Mouse (Mus musculus) heart, embryonic 16.5 days (tissue): Measurements from ENCODE around the gene Actl9. TPM values are rescaled to one million over a fixed set of nuclear protein-coding genes. Genes with fewer than 3 reads are reported as not detected.

Experiments used
- ATAC-seq: fragments of 200-750 bp; cut with Nextera tagmentation; replicated peaks from 2 replicates; pipeline ENCODE4 v1.8.0; 2017; ENCODE audit warnings: moderate number of reproducible peaks; ENCODE audit not compliant: insufficient read depth, low FRiP score; ENCODE audit errors: extremely low read depth
- H3K27ac ChIP-seq: fragments of 300-500 bp; sonication (generic); 2 replicates; pipeline ENCODE4 v1.5.1; 2014; ENCODE audit warnings: mild to moderate bottlenecking, low read length, control low read depth, moderate library complexity
- H3K27me3 ChIP-seq: fragments of 300-500 bp; sonication (generic); 2 replicates; pipeline ENCODE4 v1.6.1; 2014; ENCODE audit warnings: low read length, mixed read lengths; ENCODE audit not compliant: control insufficient read depth, insufficient read depth
- H3K36me3 ChIP-seq: fragments of 300-500 bp; sonication (generic); 2 replicates; pipeline ENCODE4 v1.6.1; 2014; ENCODE audit not compliant: control insufficient read depth, insufficient read depth
- H3K4me1 ChIP-seq: fragments of 300-500 bp; sonication (generic); 2 replicates; pipeline ENCODE4 v1.6.1; 2014; ENCODE audit warnings: low read length, mixed read lengths; ENCODE audit not compliant: control insufficient read depth, insufficient read depth
- H3K4me2 ChIP-seq: fragments of 300-500 bp; sonication (generic); 2 replicates; pipeline ENCODE4 v1.6.1; 2014; ENCODE audit warnings: low read depth, mild to moderate bottlenecking, control low read depth, low read length
- H3K4me3 ChIP-seq: fragments of 300-500 bp; sonication (generic); 2 replicates; pipeline ENCODE4 v1.5.1; 2014; ENCODE audit warnings: mild to moderate bottlenecking, control low read depth, low read length
- H3K9ac ChIP-seq: fragments of 300-500 bp; sonication (generic); 2 replicates; pipeline ENCODE4 v1.6.1; 2014; ENCODE audit warnings: low read length, control low read depth
- H3K9me3 ChIP-seq: fragments of 300-500 bp; sonication (generic); replicated peaks from 2 replicates; pipeline ENCODE4 v1.6.1; 2016; ENCODE audit warnings: low read length; ENCODE audit not compliant: control insufficient read depth
- WGBS: fragments of 180-500 bp; shearing (Covaris S2); extraction: QIAGEN DNeasy Blood & Tissue Kit; methylation state at CpG from one replicate; pipeline ENCODE4 v1.1.7; 2014; 5-methylcytosine and 5-hydroxymethylcytosine counted together
- polyA plus RNA-seq: library from polyadenylated mRNA; unstranded; fragments of >200 nt; fragmentation: Nextera tagmentation; extraction: Ambion mirVana; gene quantifications from 2 replicates; pipeline ENCODE4 v1.2.1, GENCODE M21; 2015

The Actl9 gene
- not detected in 2 replicates for polyA plus RNA-seq

GRCm38 (mm10) chr17:33432019-33432946, at the start of gene Actl9:
TSS of gene Actl9 (plus strand) at chr17:33432896.
- Histone ChIP-seq H3K27ac (no peak within 1 kb of the TSS), H3K4me3 (no peak within 1 kb of the TSS), H3K9ac (no peak within 1 kb of the TSS), H3K4me2 (no peak within 1 kb of the TSS), H3K9me3 (no peaks in the 10 kb centered on the region), H3K36me3 (no peaks in the 10 kb centered on the region), H3K27me3 (no peaks in the 10 kb centered on the region), H3K4me1 (no peaks in the 10 kb centered on the region)
- no peak for ATAC-seq
- WGBS = 41% methylated on average over 3 of the region's 3 CpGs

- Histone ChIP-seq H3K9ac (no peak overlapping the region), H3K4me3 (no peak overlapping the region), H3K27ac (no peak overlapping the region), H3K9me3 (no peaks in the 10 kb centered on the region), H3K36me3 (peaks cover 41% of the 10 kb centered on the region), H3K4me1 (no peaks in the 10 kb centered on the region), H3K4me2 (no peak overlapping the region), H3K27me3 (no peaks in the 10 kb centered on the region)
- ATAC-seq = no peak
These were observed 47.0 kb upstream of the Actl9 start for GRCm38 (mm10) chr17:33385705-33386104.

GRCm38 (mm10) chr17:33392271-33392670, 40.4 kb upstream of the Actl9 start:
- Histone ChIP-seq H3K4me3 (no peak overlapping the region), H3K4me2 (no peak overlapping the region), H3K9ac (no peak overlapping the region), H3K36me3 (no peaks in the 10 kb centered on the region), H3K27me3 (no peaks in the 10 kb centered on the region), H3K9me3 (no peaks in the 10 kb centered on the region), H3K27ac (no peak overlapping the region), H3K4me1 (peaks cover 5% of the 10 kb centered on the region)
- ATAC-seq = no peak
- 84% methylated on average over 5 of the region's 5 CpGs for WGBS

GRCm38 (mm10) chr17:33394182-33395034, 38.3 kb upstream of the Actl9 start, which contains the start of gene Zfp101:
TSS of gene Zfp101 (minus strand) at chr17:33394641.
- no peaks in the 10 kb centered on the region for H3K9me3 ChIP-seq
- H3K4me2 ChIP-seq = peak within 1 kb of the TSS; percentile 67
- H3K4me3 ChIP-seq = peak within 1 kb of the TSS; percentile 76
- peak within 1 kb of the TSS; percentile 73 for H3K9ac ChIP-seq
- H3K27me3 ChIP-seq = no peaks in the 10 kb centered on the region
- WGBS = under 1% methylated on average over 44 of the region's 44 CpGs
- ATAC-seq = peak; percentile 99
- peaks cover 5% of the 10 kb centered on the region for H3K4me1 ChIP-seq
- no peaks in the 10 kb centered on the region for H3K36me3 ChIP-seq
- peak within 1 kb of the TSS; percentile 75 for H3K27ac ChIP-seq

GRCm38 (mm10) chr17:33439148-33439547, 6.5 kb downstream of the Actl9 start:
- ATAC-seq = no peak
- no peaks in the 10 kb centered on the region for H3K27me3 ChIP-seq
- no peak overlapping the region for H3K9ac ChIP-seq
- no peaks in the 10 kb centered on the region for H3K36me3 ChIP-seq
- WGBS = 70% methylated on average over 1 of the region's 1 CpGs
- no peak overlapping the region for H3K4me2 ChIP-seq
- peaks cover 5% of the 10 kb centered on the region for H3K4me1 ChIP-seq
- no peak overlapping the region for H3K4me3 ChIP-seq
- no peaks in the 10 kb centered on the region for H3K9me3 ChIP-seq
- H3K27ac ChIP-seq = no peak overlapping the region

GRCm38 (mm10) chr17:33439922-33440321, 7.2 kb downstream of the Actl9 start:
- H3K4me3 ChIP-seq = no peak overlapping the region
- WGBS = 24% methylated on average over 5 of the region's 5 CpGs
- H3K27me3 ChIP-seq = no peaks in the 10 kb centered on the region
- no peak overlapping the region for H3K9ac ChIP-seq
- ATAC-seq = no peak
- H3K9me3 ChIP-seq = no peaks in the 10 kb centered on the region
- H3K4me2 ChIP-seq = no peak overlapping the region
- peaks cover 5% of the 10 kb centered on the region for H3K4me1 ChIP-seq
- H3K27ac ChIP-seq = no peak overlapping the region
- no peaks in the 10 kb centered on the region for H3K36me3 ChIP-seq

- Histone ChIP-seq H3K4me2 (no peak overlapping the region), H3K9ac (no peak overlapping the region), H3K27ac (no peak overlapping the region), H3K9me3 (no peaks in the 10 kb centered on the region), H3K4me3 (no peak overlapping the region), H3K36me3 (no peaks in the 10 kb centered on the region), H3K27me3 (no peaks in the 10 kb centered on the region), H3K4me1 (peaks cover 5% of the 10 kb centered on the region)
- no peak for ATAC-seq
These were observed 8.5 kb downstream of the Actl9 start for GRCm38 (mm10) chr17:33441159-33441558.

- Histone ChIP-seq H3K27ac (no peak overlapping the region), H3K27me3 (no peaks in the 10 kb centered on the region), H3K4me3 (no peak overlapping the region), H3K9me3 (no peaks in the 10 kb centered on the region), H3K4me2 (no peak overlapping the region), H3K36me3 (no peaks in the 10 kb centered on the region), H3K9ac (no peak overlapping the region), H3K4me1 (no peaks in the 10 kb centered on the region)
- WGBS = 82% methylated on average over 2 of the region's 2 CpGs
- ATAC-seq = no peak
These were observed 23.9 kb downstream of the Actl9 start for GRCm38 (mm10) chr17:33456631-33457030.

- Histone ChIP-seq H3K9ac (no peak overlapping the region), H3K4me1 (no peaks in the 10 kb centered on the region), H3K27ac (no peak overlapping the region), H3K9me3 (no peaks in the 10 kb centered on the region), H3K36me3 (no peaks in the 10 kb centered on the region), H3K4me3 (no peak overlapping the region), H3K4me2 (no peak overlapping the region), H3K27me3 (no peaks in the 10 kb centered on the region)
- 49% methylated on average over 6 of the region's 6 CpGs for WGBS
- ATAC-seq = no peak
These were observed 38.5 kb downstream of the Actl9 start for GRCm38 (mm10) chr17:33471206-33471605.
